Mouse (Mus musculus): ENCODE data around the gene Setd3. TPM values are rescaled to one million over a fixed set of nuclear protein-coding genes. Genes with fewer than 3 reads are reported as not detected.

Gene Setd3
- 34.0 and 42.3 TPM in 2 replicates for polyA plus RNA-seq (2012; rRNA removed; ENCODE audit: low replicate concordance)

DNA sequence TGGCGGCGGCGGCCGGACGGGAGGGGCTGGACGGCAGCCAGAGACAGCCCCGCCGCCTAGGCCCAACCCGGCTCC, at the start of gene Setd3:
Gene Setd3 (minus strand): TSS at position 69 of the 75 bp plus-strand sequence.

GRCm38 (mm10) chr12:108179321-108180266, 480 bp upstream of the Setd3 start, which contains the start of gene Ccnk:
Gene Ccnk (plus strand): TSS chr12:108179579.

Other genes with a start within 250 kb of the Setd3 start
- 0.36 and 0.42 TPM in 2 replicates for gene Bcl11b, start 175.7 kb downstream of the Setd3 start, polyA plus RNA-seq (2012; rRNA removed; ENCODE audit: low replicate concordance)
- 11.6 and 18.8 TPM in 2 replicates for gene Ccnk, start 265 bp upstream of the Setd3 start, polyA plus RNA-seq (2012; rRNA removed; ENCODE audit: low replicate concordance)
- gene Ccdc85c, start 96.1 kb upstream of the Setd3 start, polyA plus RNA-seq (2012; rRNA removed; ENCODE audit: low replicate concordance) = 11.4 and 27.6 TPM in 2 replicates
- gene Hhipl1, start 127.0 kb upstream of the Setd3 start, polyA plus RNA-seq (2012; rRNA removed; ENCODE audit: low replicate concordance) = 3.2 and 12.6 TPM in 2 replicates
- 2.5 and 8.6 TPM in 2 replicates for gene Cyp46a1, start 155.1 kb upstream of the Setd3 start, polyA plus RNA-seq (2012; rRNA removed; ENCODE audit: low replicate concordance)
- 25.1 and 133 TPM in 2 replicates for gene Eml1, start 191.6 kb upstream of the Setd3 start, polyA plus RNA-seq (2012; rRNA removed; ENCODE audit: low replicate concordance)